Mouse (Mus musculus) spleen, postnatal 10 days (tissue): Measurements from ENCODE around the gene Pde4d.

ENCODE experiments used
- DNase-seq, 2 experiments: peaks; one replicate each; pipeline ENCODE4 v3.0.0; 2021 to 2022; ENCODE audit warnings: low spot score in 2 of 2

The Pde4d gene

DNA sequence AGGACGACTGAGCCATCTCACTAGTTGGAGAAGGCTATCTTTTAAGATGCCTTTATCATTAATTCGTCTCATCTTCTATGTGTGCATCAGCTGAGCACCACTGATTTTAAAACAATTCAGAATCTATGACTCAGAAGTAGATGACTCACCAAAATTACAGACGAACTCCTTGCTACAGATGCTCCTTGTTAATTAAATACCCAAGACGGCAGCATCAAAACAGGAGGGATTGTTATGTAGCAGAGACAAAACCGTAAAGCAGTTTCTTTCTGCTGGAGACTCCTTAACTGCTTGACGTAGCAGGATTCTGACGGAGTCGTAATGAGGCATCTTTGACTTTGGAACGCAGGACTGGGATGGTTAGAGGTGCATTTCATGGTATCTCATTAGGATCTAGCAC lies 1050.6 kb downstream of the Pde4d start:
- no peak for DNase-seq

DNA sequence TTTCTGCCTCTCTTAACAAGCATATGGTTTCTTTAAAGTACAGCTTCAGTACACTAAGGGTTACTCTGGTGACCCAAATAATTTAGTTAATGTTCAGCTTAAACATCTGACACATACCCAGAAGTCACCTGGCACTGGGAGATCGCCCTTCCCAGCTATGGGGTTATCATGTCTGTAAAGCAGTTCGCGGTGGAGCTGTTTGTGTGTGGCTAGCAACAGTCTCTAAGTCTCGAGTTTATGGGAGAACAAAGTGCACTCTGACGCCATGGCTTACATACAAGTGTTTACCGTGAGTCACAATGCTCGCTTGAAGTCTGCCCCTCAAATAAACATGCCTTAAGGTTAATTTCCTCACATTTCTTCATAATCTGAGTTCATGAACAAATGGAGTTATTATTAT lies 1053.0 kb downstream of the Pde4d start:
- no peak for DNase-seq

GRCm38 (mm10) chr13:109506754-109507153 lies 1057.0 kb downstream of the Pde4d start:
- no peak for DNase-seq

GRCm38 (mm10) chr13:109508472-109508871 lies 1058.7 kb downstream of the Pde4d start:
- no peak for DNase-seq

- no peak for DNase-seq
These were observed 1068.4 kb downstream of the Pde4d start for GRCm38 (mm10) chr13:109518194-109518593.

- peak in 1 of 2 experiments; percentile 16 for DNase-seq
These were observed 1069.7 kb downstream of the Pde4d start for GRCm38 (mm10) chr13:109519485-109519884.

- no peak for DNase-seq
These were observed 1070.4 kb downstream of the Pde4d start for GRCm38 (mm10) chr13:109519966-109520646.

GRCm38 (mm10) chr13:109533838-109534523 lies 1084.2 kb downstream of the Pde4d start:
- DNase-seq, result no peak

GRCm38 (mm10) chr13:109534709-109535284 lies 1085.0 kb downstream of the Pde4d start:
- DNase-seq, result no peak

DNA sequence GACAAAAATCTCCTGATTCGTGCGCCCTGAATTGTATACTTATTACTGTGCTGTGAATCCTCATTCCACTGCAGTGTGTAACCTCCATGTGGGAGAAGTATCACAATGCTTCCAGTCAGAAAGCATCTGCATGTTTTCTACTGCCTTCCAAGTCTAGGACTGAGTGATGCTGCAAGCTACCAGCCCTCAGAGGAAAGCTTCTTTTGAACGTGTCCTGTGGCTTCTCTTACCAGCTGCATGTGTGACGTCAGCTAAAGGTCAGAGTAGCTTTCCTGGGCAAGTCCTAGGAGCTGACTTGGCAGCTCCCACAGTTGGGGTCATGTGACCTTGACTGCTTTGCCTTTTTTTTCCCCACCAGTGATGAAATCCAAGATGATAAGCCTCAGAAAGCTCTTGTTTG lies 1086.9 kb downstream of the Pde4d start:
- no peak for DNase-seq

DNA sequence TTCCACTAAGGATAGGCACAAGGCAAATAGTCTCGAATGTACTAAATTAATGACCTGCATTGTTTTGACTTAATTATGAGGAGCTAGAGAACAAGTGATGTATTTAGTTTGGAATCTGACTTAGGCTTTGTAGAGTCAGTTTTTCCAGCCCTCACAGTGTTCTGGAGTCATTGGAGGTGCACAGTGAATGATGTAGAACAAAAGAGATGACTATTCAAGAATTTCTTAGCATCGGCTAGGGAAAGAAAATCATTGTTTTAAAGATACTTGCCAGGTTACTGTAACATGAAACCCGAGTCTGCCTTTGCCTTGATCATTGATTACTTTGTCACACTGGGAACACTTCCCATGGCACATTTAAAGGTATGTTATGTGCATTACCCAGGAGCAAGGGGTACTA lies 1089.6 kb downstream of the Pde4d start:
- DNase-seq, result no peak

DNA sequence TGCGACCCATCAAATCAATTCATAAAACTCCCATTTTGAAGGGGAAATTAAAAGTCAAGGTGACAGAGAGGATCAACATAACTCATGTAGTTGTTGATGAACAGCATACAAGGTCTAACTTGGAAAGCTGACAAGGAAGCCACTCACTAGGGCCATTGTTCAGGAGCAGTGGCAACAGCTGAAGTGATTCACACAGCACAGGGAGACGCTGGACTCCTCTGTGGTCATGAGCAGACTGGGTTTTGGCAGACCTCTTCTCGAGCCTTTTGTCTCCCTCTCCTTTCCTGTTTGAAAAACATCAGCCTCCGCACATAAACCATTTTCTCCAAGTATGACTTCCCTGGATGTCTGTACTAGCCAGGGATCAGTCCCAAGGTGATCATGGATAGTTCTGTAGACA lies 1094.9 kb downstream of the Pde4d start:
- DNase-seq, result no peak

DNA sequence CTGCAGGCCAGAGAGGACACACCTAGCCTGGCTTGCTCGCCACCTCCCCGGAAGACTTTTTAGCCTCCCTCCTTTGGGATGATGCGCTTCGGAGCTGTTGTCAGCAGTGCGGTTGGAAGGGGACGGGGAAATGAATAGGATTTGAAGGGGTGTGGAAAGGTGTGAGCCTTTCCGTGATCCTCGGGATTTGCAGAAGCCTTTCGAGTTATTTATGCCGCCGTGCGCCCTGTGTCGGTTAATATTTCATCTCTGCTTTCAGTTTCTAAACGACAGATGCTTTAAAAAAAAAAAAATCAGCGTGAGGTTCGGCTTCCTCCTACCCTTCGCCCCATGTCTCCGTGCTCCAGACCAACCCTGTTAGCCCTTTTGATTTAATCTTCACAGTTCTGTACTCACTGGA lies 1096.6 kb downstream of the Pde4d start:
- no peak for DNase-seq

GRCm38 (mm10) chr13:109547006-109547587 lies 1097.3 kb downstream of the Pde4d start:
- DNase-seq, result no peak

DNA sequence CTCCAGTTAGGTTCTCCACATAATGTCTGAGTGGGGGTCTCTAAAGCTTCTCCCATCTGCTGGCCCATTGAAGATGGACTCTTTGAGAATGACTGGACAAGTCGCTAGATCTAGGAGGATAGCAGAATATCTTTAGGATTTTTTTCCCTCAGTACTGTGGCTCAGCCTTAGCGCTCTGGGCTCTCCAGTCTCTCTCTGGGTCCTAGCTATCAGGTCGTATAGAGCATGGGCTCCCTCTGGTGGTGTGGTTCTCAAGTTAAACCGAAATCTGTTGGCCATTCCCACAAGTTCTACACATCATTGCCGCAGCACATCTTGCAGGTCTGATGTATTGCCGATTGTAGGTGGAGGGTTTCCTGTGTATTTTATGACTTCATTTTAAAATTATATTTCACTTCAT lies 1098.0 kb downstream of the Pde4d start:
- peak; percentile 29 to 81 for DNase-seq

GRCm38 (mm10) chr13:109548263-109548662 lies 1098.5 kb downstream of the Pde4d start:
- no peak for DNase-seq

GRCm38 (mm10) chr13:109548771-109549555 lies 1099.2 kb downstream of the Pde4d start:
- DNase-seq, result no peak

GRCm38 (mm10) chr13:109551836-109552235 lies 1102.1 kb downstream of the Pde4d start:
- no peak for DNase-seq

DNA sequence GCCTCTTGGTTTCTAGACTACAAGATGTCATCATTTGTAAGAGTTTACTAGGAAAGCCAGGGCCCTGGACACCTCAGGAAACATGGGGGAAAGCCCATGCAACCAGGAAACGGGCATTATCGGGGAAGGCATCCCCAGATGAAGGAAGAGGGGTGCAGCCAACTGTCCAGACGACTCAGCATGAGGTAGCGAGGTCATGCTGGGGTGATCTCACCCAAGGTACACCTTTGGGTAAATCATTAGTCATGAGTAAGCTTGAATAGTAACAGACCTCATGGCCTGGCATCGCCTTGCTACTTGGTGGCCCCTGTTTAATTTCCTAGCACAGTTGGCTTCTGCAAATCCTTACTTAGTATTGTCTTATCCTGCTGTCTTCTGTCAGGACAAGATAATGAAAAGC lies 1105.8 kb downstream of the Pde4d start:
- no peak for DNase-seq

DNA sequence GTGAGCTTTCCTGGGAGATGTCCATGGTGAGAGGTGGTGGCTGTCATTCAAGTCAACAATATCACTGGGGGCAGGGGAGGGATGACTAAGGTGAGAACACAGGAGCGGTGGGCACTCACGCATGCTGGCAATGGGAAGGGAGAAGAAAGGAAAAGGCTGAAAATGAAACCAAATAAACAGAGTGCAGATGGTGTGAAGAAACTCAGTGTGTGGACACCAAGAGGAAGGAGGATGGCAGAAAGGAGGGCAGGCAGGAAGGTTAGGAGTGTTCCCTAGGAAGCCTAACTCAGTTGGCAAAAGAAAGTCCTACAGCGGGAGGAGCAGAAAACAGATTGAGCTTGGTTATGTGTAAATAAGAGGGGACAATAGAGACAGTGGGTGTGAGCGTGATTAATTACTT lies 1107.1 kb downstream of the Pde4d start:
- DNase-seq, result no peak

DNA sequence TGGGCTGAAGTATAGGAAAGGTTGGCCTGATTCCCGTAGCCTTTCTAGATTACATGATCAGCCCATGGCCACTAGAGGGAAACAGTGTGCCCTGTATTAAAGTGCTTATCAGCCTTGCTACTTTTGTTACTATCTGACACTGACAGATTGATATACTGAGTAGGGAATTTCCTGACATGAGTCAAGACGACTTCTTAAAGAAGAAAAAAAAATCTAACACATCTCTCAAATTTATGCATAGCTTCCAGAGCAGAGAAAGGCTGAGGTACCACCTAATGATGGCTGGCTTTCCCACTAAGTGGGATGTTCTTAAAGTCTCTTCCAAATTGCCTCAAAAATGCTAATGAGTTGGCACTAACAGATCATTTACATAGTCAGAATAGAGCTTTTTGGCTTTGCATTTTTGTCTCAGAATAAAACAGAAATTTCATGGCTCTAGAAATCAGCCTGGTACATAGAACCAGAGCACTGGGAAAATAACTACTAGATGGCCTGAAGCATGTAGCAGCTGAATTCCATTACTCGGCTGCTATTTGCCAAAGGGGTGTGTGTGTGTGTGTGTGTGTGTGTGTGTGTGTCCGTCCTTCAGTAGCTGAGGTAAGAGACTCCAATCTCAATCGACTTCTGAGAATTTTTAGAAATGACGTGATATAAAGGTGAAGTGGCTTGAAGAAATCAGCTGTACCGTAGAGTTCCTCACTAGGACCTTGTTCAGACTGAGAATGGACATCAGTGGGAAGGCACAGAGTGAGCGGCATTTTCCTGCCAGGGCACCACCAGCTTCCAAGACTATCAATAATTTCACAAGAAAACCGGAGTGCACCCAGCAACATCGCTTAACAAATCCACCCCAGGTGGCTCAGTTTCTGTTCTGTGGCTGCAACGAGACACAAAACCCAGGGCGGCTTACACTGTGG lies 1108.9 kb downstream of the Pde4d start:
- no peak for DNase-seq
